Mouse (Mus musculus): Measurements from ENCODE around the gene Atp10a. TPM values are rescaled to one million over a fixed set of nuclear protein-coding genes. Genes with fewer than 3 reads are reported as not detected.

Gene Atp10a
- 0.91 and 0.99 TPM in 2 replicates for polyA plus RNA-seq (2015; fragmentation: Nextera tagmentation; extraction: Ambion mirVana)

GRCm38 (mm10) chr7:58655866-58656265 lies at the start of gene Atp10a:
TSS of gene Atp10a (plus strand) at chr7:58656166.

